Mouse (Mus musculus) intestine, embryonic 16.5 days (tissue): ENCODE data around the gene Me3. TPM values are rescaled to one million over a fixed set of nuclear protein-coding genes. Genes with fewer than 3 reads are reported as not detected.

ENCODE experiments used
- ATAC-seq: fragments of 200-750 bp; cut with Nextera tagmentation; 2 replicates; pipeline ENCODE4 v1.8.0; 2017; ENCODE audit warnings: moderate TSS enrichment, moderate library complexity
- H3K27ac ChIP-seq: fragments of 300-500 bp; sonication (generic); 2 replicates; pipeline ENCODE4 v1.5.1; 2014; ENCODE audit warnings: mild to moderate bottlenecking, low read length
- H3K27me3 ChIP-seq: fragments of 300-500 bp; sonication (generic); replicated peaks from 2 replicates; pipeline ENCODE4 v1.6.1; 2014; ENCODE audit warnings: low read length, control low read depth, mixed read lengths; ENCODE audit not compliant: control insufficient read depth, insufficient read depth
- H3K36me3 ChIP-seq: fragments of 300-500 bp; sonication (generic); 2 replicates; pipeline ENCODE4 v1.6.1; 2014; ENCODE audit warnings: low read length, control low read depth; ENCODE audit not compliant: control insufficient read depth, insufficient read depth
- H3K4me1 ChIP-seq: fragments of 300-500 bp; sonication (generic); 2 replicates; pipeline ENCODE4 v1.6.1; 2014; ENCODE audit warnings: low read length, control low read depth, mixed read lengths; ENCODE audit not compliant: control insufficient read depth, insufficient read depth
- H3K4me2 ChIP-seq: fragments of 300-500 bp; sonication (generic); 2 replicates; pipeline ENCODE4 v1.6.1; 2014; ENCODE audit warnings: low read depth, low read length, control low read depth
- H3K4me3 ChIP-seq: fragments of 300-500 bp; sonication (generic); 2 replicates; pipeline ENCODE4 v1.5.1; 2014; ENCODE audit warnings: mild to moderate bottlenecking, low read length
- H3K9ac ChIP-seq: fragments of 300-500 bp; sonication (generic); 2 replicates; pipeline ENCODE4 v1.6.1; 2014; ENCODE audit warnings: low read depth, low read length
- H3K9me3 ChIP-seq: fragments of 300-500 bp; sonication (generic); 2 replicates; pipeline ENCODE4 v1.6.1; 2016; ENCODE audit warnings: low read length, control low read depth; ENCODE audit not compliant: control insufficient read depth
- WGBS: fragments of 180-500 bp; shearing (Covaris S2); extraction: QIAGEN DNeasy Blood & Tissue Kit; methylation state at CpG from one replicate; pipeline ENCODE4 v1.1.7; 2014; 5-methylcytosine and 5-hydroxymethylcytosine counted together
- polyA plus RNA-seq: library from polyadenylated mRNA; unstranded; fragments of >200 nt; fragmentation: Nextera tagmentation; extraction: Ambion mirVana; gene quantifications from 2 replicates; pipeline ENCODE4 v1.2.1, GENCODE M21; 2015

Gene Me3
- polyA plus RNA-seq, 1 experiment from 2014 or later = 3.9 TPM

DNA sequence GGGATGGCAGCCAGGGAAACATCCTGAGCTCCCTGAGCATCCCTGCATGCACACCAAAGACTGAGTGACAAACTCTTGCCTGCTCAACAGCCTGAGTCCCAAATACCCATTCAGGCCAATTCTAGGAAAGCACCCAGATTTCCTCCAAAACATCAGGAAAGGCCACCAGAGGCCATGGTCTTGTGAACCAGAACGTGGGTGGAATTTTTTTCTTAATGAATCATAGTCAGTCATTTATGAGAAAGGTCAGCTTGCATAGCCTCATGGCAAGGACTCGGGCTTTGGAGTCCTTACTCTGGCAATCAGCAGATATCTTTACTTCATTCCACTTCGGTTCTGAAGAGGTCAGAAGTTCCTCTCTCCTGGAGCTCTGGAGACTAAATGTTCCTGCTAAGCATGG lies 218.3 kb downstream of the Me3 start:
- Histone ChIP-seq H3K9ac (no peak overlapping the region), H3K9me3 (no peaks in the 10 kb centered on the region), H3K4me2 (no peak overlapping the region), H3K4me3 (no peak overlapping the region), H3K27me3 (no peaks in the 10 kb centered on the region), H3K27ac (no peak overlapping the region), H3K4me1 (peaks cover 3% of the 10 kb centered on the region; the same call in 1 of the 2 replicates), H3K36me3 (no peaks in the 10 kb centered on the region)
- no peak for ATAC-seq
- WGBS = 71% methylated on average over 3 of the region's 3 CpGs

DNA sequence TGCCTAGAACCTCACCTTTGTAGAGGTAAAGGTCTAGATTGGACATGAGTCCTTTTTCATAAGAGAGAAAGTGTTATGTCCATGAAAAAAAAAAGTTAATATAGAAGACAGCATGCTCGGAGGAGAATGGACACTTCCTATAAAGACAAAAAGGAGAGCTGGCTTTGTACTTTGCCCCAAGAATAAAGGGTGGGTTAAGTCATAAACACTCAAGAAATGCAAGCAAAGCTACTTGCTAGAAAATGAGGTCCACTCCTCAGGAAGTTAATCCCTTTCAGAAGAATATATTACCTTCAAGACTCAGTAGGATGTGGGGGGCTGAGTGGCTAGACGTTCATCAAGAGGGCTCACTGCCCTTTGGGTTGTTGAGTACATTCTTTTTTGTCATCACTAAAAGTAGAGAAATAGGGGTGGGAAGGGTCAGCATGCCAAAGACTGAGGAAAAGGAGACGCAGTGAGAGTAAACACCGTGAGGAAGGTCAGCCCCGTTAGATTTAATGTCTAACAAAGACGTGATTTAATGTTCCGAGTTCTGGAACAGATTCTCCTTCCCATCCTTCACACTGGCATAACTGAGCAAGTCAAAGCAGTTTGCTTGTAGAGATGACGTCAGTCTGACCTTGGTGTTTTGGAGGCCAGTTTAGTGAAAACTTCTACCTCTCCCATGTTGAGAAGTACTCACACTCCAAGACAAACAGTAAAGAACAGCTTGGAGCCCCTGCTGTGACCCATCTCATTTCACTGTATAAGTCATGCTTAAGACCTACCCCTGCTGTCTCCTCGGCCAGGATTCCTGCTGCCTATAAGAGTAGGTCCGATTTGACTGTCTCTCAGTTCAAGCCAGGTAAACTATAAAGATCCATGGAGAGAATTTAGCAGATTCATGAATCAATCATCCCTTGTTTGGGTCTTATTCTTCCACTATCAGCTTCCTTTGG lies 220.2 kb downstream of the Me3 start:
- ATAC-seq = peak; percentile 59
- no peak overlapping the region for H3K27ac ChIP-seq
- no peaks in the 10 kb centered on the region for H3K27me3 ChIP-seq
- 53% methylated on average over 10 of the region's 10 CpGs for WGBS
- H3K4me3 ChIP-seq = no peak overlapping the region
- peak overlapping the region; percentile 17; the same call in 1 of the 2 replicates for H3K4me2 ChIP-seq
- no peaks in the 10 kb centered on the region for H3K9me3 ChIP-seq
- no peaks in the 10 kb centered on the region for H3K36me3 ChIP-seq
- no peak overlapping the region for H3K9ac ChIP-seq
- H3K4me1 ChIP-seq = peaks cover 3% of the 10 kb centered on the region; the same call in 1 of the 2 replicates

DNA sequence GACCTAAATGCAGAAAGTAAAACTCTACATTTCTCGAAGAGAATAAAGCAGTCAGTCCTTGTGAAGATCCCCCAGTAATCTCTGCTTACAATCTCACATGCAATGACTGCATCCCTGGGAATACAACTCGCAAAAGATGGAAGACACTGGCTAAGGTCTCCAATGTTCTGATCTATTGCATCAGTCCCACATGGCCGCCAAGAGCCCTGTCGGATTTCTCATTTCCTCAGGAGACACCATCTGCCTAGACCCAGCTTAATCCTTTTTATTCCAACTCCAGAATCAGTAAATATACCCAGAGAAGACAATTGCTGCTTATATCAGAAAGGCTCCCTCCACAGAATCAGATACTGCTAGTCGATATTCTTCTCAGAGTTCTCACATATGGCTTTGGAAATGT lies 220.9 kb downstream of the Me3 start:
- Histone ChIP-seq H3K9me3 (no peaks in the 10 kb centered on the region), H3K4me3 (no peak overlapping the region), H3K9ac (no peak overlapping the region), H3K4me2 (no peak overlapping the region), H3K27ac (no peak overlapping the region), H3K4me1 (peaks cover 3% of the 10 kb centered on the region; the same call in 1 of the 2 replicates), H3K27me3 (no peaks in the 10 kb centered on the region), H3K36me3 (no peaks in the 10 kb centered on the region)
- WGBS = 86% methylated on average over 5 of the region's 5 CpGs
- no peak for ATAC-seq

GRCm38 (mm10) chr7:89855196-89855595 lies 223.0 kb downstream of the Me3 start:
- Histone ChIP-seq H3K4me3 (no peak overlapping the region), H3K27me3 (no peaks in the 10 kb centered on the region), H3K9me3 (no peaks in the 10 kb centered on the region), H3K27ac (no peak overlapping the region), H3K36me3 (no peaks in the 10 kb centered on the region), H3K4me1 (peaks cover 3% of the 10 kb centered on the region; the same call in 1 of the 2 replicates), H3K4me2 (no peak overlapping the region), H3K9ac (no peak overlapping the region)
- no peak for ATAC-seq
- 68% methylated on average over 1 of the region's 1 CpGs for WGBS

DNA sequence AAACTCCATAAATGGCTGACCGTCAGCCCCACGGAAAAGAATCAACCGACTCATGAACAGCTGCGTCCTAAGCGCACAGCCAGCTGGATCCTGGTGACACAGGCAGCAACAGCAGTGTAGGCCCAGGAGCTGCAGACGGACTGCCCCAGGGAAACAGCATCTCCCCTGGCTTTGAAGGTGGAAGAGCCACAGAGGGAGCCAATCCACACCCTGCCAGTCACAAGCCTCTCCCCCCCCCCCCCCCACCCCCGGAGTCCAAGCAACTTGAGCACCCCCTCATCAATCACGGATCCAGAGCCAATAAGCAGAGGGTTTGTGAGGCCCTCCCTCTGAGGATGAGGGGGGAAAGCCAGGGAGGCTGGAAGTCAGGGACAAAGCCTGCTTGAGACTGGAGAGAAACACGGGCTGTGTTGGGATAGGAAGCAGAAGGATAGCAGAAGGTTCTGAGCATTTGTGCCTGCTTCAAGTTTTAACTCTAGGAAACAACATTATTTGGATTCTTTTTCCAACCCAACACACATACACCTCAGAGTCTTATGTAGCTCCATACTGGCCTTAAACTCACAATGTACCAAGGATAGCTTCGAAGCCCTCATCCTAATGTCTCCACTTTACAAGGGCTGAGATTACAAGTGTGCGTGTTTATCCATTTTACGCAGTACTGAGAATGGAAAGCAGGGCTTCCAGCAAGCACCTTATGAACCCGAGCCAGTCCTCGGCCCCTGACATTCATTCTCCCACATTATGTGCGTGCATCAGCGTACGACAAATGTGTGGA lies 224.4 kb downstream of the Me3 start:
- Histone ChIP-seq H3K9me3 (no peaks in the 10 kb centered on the region), H3K4me2 (no peak overlapping the region), H3K4me3 (no peak overlapping the region), H3K27me3 (no peaks in the 10 kb centered on the region), H3K9ac (no peak overlapping the region), H3K4me1 (peaks cover 3% of the 10 kb centered on the region; the same call in 1 of the 2 replicates), H3K27ac (no peak overlapping the region), H3K36me3 (no peaks in the 10 kb centered on the region)
- no peak; the same call in 1 of the 2 replicates for ATAC-seq
- 57% methylated on average over 17 of the region's 17 CpGs for WGBS

- H3K27me3 ChIP-seq = no peaks in the 10 kb centered on the region
- no peak overlapping the region for H3K4me2 ChIP-seq
- no peaks in the 10 kb centered on the region for H3K9me3 ChIP-seq
- no peak for ATAC-seq
- no peak overlapping the region for H3K9ac ChIP-seq
- no peak overlapping the region for H3K4me3 ChIP-seq
- no peaks in the 10 kb centered on the region for H3K4me1 ChIP-seq
- no peak overlapping the region for H3K27ac ChIP-seq
- no peaks in the 10 kb centered on the region for H3K36me3 ChIP-seq
- 95% methylated on average over 1 of the region's 1 CpGs for WGBS
These were observed 232.6 kb downstream of the Me3 start for GRCm38 (mm10) chr7:89864769-89865168.

- Histone ChIP-seq H3K9me3 (no peaks in the 10 kb centered on the region), H3K4me3 (no peak overlapping the region), H3K27ac (no peak overlapping the region), H3K27me3 (no peaks in the 10 kb centered on the region), H3K4me2 (no peak overlapping the region), H3K4me1 (no peaks in the 10 kb centered on the region), H3K36me3 (no peaks in the 10 kb centered on the region), H3K9ac (no peak overlapping the region)
- no peak for ATAC-seq
- WGBS = 74% methylated on average over 5 of the region's 5 CpGs
These were observed 235.0 kb downstream of the Me3 start for GRCm38 (mm10) chr7:89867221-89867620.

GRCm38 (mm10) chr7:89879686-89880085 lies 247.5 kb downstream of the Me3 start:
- Histone ChIP-seq H3K9me3 (no peaks in the 10 kb centered on the region), H3K4me2 (no peak overlapping the region), H3K9ac (no peak overlapping the region), H3K27ac (no peak overlapping the region), H3K4me1 (peaks cover 4% of the 10 kb centered on the region; the same call in 1 of the 2 replicates), H3K27me3 (no peaks in the 10 kb centered on the region), H3K4me3 (no peak overlapping the region), H3K36me3 (no peaks in the 10 kb centered on the region)
- ATAC-seq = no peak
- 52% methylated on average over 1 of the region's 1 CpGs for WGBS

DNA sequence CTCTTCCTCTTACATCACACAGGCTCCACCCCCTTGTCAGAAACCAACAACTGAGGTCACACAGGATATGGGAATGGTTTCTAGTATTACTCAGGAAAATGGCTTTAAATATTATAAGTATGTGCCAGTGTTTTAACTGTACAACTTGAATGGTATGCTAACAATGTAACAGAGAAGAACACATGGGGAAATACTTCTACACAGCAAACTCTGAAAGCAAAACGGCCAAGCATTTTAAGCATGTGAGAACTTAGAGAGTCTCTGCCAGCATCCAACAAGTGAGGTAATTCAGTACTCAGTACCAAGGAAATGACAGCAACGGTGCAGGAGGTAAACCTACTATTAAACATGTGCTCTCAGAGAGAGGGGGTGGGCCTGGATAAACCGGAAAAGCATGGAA lies 252.4 kb downstream of the Me3 start:
- no peaks in the 10 kb centered on the region for H3K36me3 ChIP-seq
- H3K9me3 ChIP-seq = no peaks in the 10 kb centered on the region
- H3K4me1 ChIP-seq = peaks cover 4% of the 10 kb centered on the region; the same call in 1 of the 2 replicates
- no peak overlapping the region for H3K9ac ChIP-seq
- H3K27me3 ChIP-seq = no peaks in the 10 kb centered on the region
- 52% methylated on average over 3 of the region's 3 CpGs for WGBS
- H3K27ac ChIP-seq = no peak overlapping the region
- no peak overlapping the region for H3K4me3 ChIP-seq
- no peak overlapping the region for H3K4me2 ChIP-seq
- no peak for ATAC-seq
